Mouse (Mus musculus) hindbrain, embryonic 13.5 days (tissue): ENCODE measurements around the gene Mmp14. TPM values are rescaled to one million over a fixed set of nuclear protein-coding genes. Genes with fewer than 3 reads are reported as not detected.
A peak's percentile ranks its signal among the peaks of the same experiment; 100 is the strongest.

Source experiments
- ATAC-seq: fragments of 200-750 bp; cut with Nextera tagmentation; 2 replicates; pipeline ENCODE4 v1.8.0; 2017; ENCODE audit warnings: moderate TSS enrichment; ENCODE audit not compliant: low FRiP score
- H3K27ac ChIP-seq: fragments of 300-500 bp; sonication (generic); 2 replicates; pipeline ENCODE4 v1.5.1; 2015; ENCODE audit warnings: inconsistent platforms, mild to moderate bottlenecking, moderate library complexity
- H3K27me3 ChIP-seq: fragments of 300-500 bp; sonication (generic); 2 replicates; pipeline ENCODE4 v1.6.1; 2015; ENCODE audit warnings: mild to moderate bottlenecking, inconsistent platforms
- H3K36me3 ChIP-seq: fragments of 300-500 bp; sonication (generic); 2 replicates; pipeline ENCODE4 v1.6.1; 2015; ENCODE audit warnings: mild to moderate bottlenecking, inconsistent platforms
- H3K4me1 ChIP-seq: fragments of 300-500 bp; sonication (generic); replicated peaks from 2 replicates; pipeline ENCODE4 v1.6.1; 2015; ENCODE audit warnings: inconsistent platforms
- H3K4me2 ChIP-seq: fragments of 300-500 bp; sonication (generic); 2 replicates; pipeline ENCODE4 v1.6.1; 2015; ENCODE audit warnings: inconsistent platforms, mild to moderate bottlenecking, moderate library complexity
- H3K4me3 ChIP-seq: fragments of 300-500 bp; sonication (generic); 2 replicates; pipeline ENCODE4 v1.5.1; 2015; ENCODE audit warnings: mild to moderate bottlenecking, inconsistent platforms
- H3K9ac ChIP-seq: fragments of 300-500 bp; sonication (generic); 2 replicates; pipeline ENCODE4 v1.6.1; 2015; ENCODE audit warnings: mild to moderate bottlenecking, inconsistent platforms
- H3K9me3 ChIP-seq: fragments of 300-500 bp; sonication (generic); 2 replicates; pipeline ENCODE4 v1.6.1; 2016; ENCODE audit warnings: inconsistent platforms
- WGBS: fragments of 180-500 bp; shearing (Covaris S2); methylation state at CpG from one replicate; pipeline ENCODE4 v1.1.7; 2015; 5-methylcytosine and 5-hydroxymethylcytosine counted together
- polyA plus RNA-seq: library from polyadenylated mRNA; unstranded; fragments of >200 nt; fragmentation: Nextera tagmentation; extraction: Ambion mirVana; gene quantifications from 2 replicates; pipeline ENCODE4 v1.2.1, GENCODE M21; 2015

The Mmp14 gene
- polyA plus RNA-seq, 1 experiment from 2014 or later, result 54.9 TPM

DNA sequence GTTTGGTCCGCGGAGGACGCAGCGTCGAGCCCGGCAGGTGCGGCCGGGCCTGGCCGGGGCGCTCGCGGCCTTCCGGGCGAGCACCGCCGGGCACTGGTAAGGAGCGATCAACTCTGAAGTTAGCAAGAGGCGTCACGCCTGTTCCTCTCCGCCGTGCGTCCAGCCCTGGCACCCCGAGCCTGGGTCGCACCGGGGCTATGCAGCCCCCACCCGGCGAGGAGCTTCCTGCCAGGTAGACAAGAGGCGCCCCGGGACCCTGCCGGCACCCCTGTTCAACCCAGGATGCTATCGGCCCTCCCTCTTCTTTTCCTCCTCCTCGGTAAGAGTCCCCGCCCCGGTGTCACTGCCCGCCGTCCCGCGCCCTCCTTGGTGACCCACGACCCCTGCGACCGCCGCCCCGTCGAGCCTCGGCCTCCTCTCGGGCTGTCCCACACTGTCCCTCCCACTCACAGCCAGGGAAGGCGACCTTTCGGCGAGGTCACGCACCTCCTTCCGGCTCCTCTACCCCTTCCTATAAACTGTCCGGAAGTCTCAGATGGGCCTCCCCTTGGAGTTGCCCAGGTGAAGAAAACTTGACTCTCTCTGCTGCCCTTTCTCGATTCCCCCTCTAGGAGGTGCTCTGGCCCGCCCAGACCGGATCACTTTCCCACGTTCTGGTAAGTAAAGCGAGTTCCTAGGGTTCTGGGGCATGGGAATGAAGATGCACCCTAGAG is 33.0 kb downstream of the Mmp14 start:
- no peaks in the 10 kb centered on the region for H3K27me3 ChIP-seq
- peak overlapping the region; percentile 55 for H3K27ac ChIP-seq
- peak overlapping the region; percentile 72 for H3K4me2 ChIP-seq
- peak overlapping the region; percentile 81 for H3K9ac ChIP-seq
- ATAC-seq, result peak; percentile 75
- H3K4me1 ChIP-seq, result peaks cover 19% of the 10 kb centered on the region
- peak overlapping the region; percentile 68 for H3K4me3 ChIP-seq
- under 1% methylated on average over 50 of the region's 57 CpGs for WGBS
- H3K9me3 ChIP-seq, result no peaks in the 10 kb centered on the region
- peaks cover 23% of the 10 kb centered on the region for H3K36me3 ChIP-seq

- whole genome bisulfite sequencing, result 91% methylated on average over 2 of the region's 2 CpGs
- Histone ChIP-seq H3K27ac (no peak overlapping the region), H3K4me1 (peaks cover 16% of the 10 kb centered on the region), H3K9me3 (no peaks in the 10 kb centered on the region), H3K4me3 (no peak overlapping the region), H3K4me2 (no peak overlapping the region), H3K9ac (no peak overlapping the region), H3K27me3 (no peaks in the 10 kb centered on the region), H3K36me3 (peaks cover 40% of the 10 kb centered on the region)
- ATAC-seq, result no peak
Observed at GRCm38 (mm10) chr14:54471467-54471866, 40.1 kb downstream of the Mmp14 start.

- no peak for ATAC-seq
- H3K27me3 ChIP-seq, result peaks cover 4% of the 10 kb centered on the region; the same call in 1 of the 2 replicates
- H3K9me3 ChIP-seq, result no peaks in the 10 kb centered on the region
- peaks cover 28% of the 10 kb centered on the region for H3K4me1 ChIP-seq
- H3K4me2 ChIP-seq, result no peak overlapping the region
- no peak overlapping the region for H3K4me3 ChIP-seq
- H3K36me3 ChIP-seq, result peaks cover 34% of the 10 kb centered on the region
- H3K27ac ChIP-seq, result no peak overlapping the region
- peak overlapping the region; percentile 8; the same call in 1 of the 2 replicates for H3K9ac ChIP-seq
- WGBS, result 75% methylated on average over 5 of the region's 5 CpGs
Observed at GRCm38 (mm10) chr14:54472671-54473070, 41.3 kb downstream of the Mmp14 start.

GRCm38 (mm10) chr14:54474744-54475143 is 43.3 kb downstream of the Mmp14 start:
- Histone ChIP-seq H3K36me3 (peaks cover 14% of the 10 kb centered on the region), H3K27me3 (peaks cover 24% of the 10 kb centered on the region), H3K4me1 (peaks cover 42% of the 10 kb centered on the region), H3K4me3 (no peak overlapping the region), H3K9me3 (no peaks in the 10 kb centered on the region), H3K9ac (no peak overlapping the region), H3K4me2 (no peak overlapping the region), H3K27ac (no peak overlapping the region)
- WGBS, result 87% methylated on average over 5 of the region's 5 CpGs
- ATAC-seq, result no peak

DNA sequence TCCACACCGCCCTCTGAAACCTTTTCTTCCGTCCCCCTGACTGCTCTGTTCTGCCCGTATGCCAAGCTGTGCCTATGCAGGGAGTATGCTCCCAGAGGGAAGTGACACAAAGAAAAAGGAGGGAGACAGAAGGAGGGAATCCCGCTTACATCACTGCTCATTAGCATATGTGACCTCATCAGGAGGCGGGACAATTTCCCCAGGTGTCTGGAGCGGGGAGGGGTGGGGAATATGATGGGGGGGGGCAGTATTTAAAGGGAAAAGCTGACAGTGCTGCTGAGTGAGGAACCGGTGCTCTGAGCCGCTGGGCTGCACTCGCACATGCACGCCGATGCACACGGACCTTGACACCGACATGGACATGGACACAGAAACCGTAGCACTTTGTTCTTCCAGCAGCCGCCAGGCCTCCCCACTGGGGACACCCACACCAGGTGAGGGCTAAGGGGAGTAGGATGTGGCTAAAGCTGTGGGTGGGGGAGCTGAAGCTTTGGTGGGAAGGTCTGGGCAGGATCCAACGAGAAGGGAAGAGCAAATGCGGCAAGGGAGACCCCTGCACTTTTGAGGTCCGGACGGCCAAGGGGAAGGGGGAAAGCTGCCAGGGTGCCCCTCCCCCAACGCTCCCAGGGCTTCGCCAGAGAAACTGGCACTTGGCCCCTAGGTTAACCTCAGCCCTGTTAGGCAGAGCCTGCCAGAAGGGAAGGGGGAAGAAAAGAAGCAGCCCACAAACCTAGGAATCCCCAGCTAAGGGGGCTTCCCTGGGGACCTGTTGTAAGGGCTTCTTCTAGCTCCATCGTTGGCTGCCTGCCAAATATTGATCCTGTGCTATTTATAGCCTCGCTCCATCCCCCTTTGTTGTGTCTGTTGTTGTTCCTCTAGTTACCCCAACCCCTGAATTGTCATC is 44.8 kb downstream of the Mmp14 start, which contains the start of gene Rem2:
TSS of gene Rem2 (plus strand) at position 160 of the 904 bp plus-strand sequence.
- Histone ChIP-seq H3K27me3 (peaks cover 34% of the 10 kb centered on the region), H3K36me3 (peaks cover 5% of the 10 kb centered on the region), H3K4me1 (peaks cover 52% of the 10 kb centered on the region), H3K4me3 (peak within 1 kb of the TSS; percentile 65), H3K9me3 (no peaks in the 10 kb centered on the region), H3K9ac (peak within 1 kb of the TSS; percentile 85), H3K4me2 (peak within 1 kb of the TSS; percentile 87), H3K27ac (peak within 1 kb of the TSS; percentile 91)
- 2% methylated on average over 23 of the region's 23 CpGs for WGBS
- peak; percentile 86 for ATAC-seq

DNA sequence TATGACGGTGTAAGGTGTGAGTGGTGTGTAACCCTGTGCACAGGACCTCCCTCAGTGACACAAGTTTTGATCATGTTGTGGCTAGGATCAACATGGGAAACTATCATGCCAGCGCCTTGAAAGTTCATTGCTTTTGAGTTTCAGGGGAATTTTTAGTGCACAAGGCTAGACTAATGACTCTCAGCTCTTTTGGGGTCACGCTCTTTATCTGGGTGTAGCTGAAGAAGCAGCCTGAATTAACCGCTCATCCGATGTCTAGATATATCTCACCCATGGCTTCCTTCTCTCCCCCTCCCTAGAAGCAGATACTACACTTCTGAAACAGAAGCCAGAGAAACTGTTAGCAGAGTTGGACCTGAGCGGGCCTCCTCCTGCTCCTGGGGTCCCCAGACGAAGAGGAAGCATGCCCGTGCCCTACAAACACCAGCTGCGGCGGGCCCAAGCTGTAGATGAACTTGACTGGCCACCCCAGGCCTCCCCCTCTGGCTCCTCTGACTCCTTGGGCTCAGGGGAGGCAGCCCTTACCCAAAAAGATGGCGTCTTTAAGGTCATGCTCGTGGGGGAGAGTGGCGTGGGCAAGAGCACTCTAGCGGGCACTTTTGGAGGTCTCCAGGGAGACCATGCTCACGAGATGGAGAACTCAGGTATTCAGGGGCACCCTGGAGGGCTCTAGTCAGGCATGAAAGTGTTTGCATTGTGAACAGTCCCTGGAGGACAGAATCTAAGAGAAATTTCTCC is 45.9 kb downstream of the Mmp14 start:
- peaks cover 5% of the 10 kb centered on the region; the same call in 1 of the 2 replicates for H3K36me3 ChIP-seq
- peak overlapping the region; percentile 65 for H3K4me3 ChIP-seq
- H3K9ac ChIP-seq, result peak overlapping the region; percentile 85
- peaks cover 53% of the 10 kb centered on the region for H3K4me1 ChIP-seq
- ATAC-seq, result no peak
- H3K4me2 ChIP-seq, result peak overlapping the region; percentile 87
- peak overlapping the region; percentile 91 for H3K27ac ChIP-seq
- H3K27me3 ChIP-seq, result peaks cover 38% of the 10 kb centered on the region
- H3K9me3 ChIP-seq, result no peaks in the 10 kb centered on the region
- 65% methylated on average over 15 of the region's 15 CpGs for WGBS

GRCm38 (mm10) chr14:54479451-54479920 is 48.1 kb downstream of the Mmp14 start:
- H3K4me2 ChIP-seq, result peak overlapping the region; percentile 53
- peak overlapping the region; percentile 59 for H3K9ac ChIP-seq
- 2% methylated on average over 40 of the region's 40 CpGs for WGBS
- H3K36me3 ChIP-seq, result peaks cover 5% of the 10 kb centered on the region; the same call in 1 of the 2 replicates
- H3K4me3 ChIP-seq, result peak overlapping the region; percentile 35
- H3K4me1 ChIP-seq, result peaks cover 53% of the 10 kb centered on the region
- H3K9me3 ChIP-seq, result no peaks in the 10 kb centered on the region
- no peak for ATAC-seq
- H3K27me3 ChIP-seq, result peaks cover 38% of the 10 kb centered on the region
- H3K27ac ChIP-seq, result no peak overlapping the region

- WGBS, result 66% methylated on average over 6 of the region's 6 CpGs
- H3K9ac ChIP-seq, result no peak overlapping the region
- no peak for ATAC-seq
- peaks cover 38% of the 10 kb centered on the region for H3K27me3 ChIP-seq
- H3K36me3 ChIP-seq, result peaks cover 5% of the 10 kb centered on the region; the same call in 1 of the 2 replicates
- no peak overlapping the region for H3K4me3 ChIP-seq
- no peak overlapping the region for H3K4me2 ChIP-seq
- H3K4me1 ChIP-seq, result peaks cover 43% of the 10 kb centered on the region
- H3K9me3 ChIP-seq, result no peaks in the 10 kb centered on the region
- no peak overlapping the region for H3K27ac ChIP-seq
Observed at GRCm38 (mm10) chr14:54480673-54481072, 49.3 kb downstream of the Mmp14 start.

- 86% methylated on average over 8 of the region's 8 CpGs for WGBS
Observed at GRCm38 (mm10) chr14:54481402-54481801, 50.0 kb downstream of the Mmp14 start.

GRCm38 (mm10) chr14:54482498-54482897 is 51.1 kb downstream of the Mmp14 start:
- ATAC-seq, result no peak
- H3K9ac ChIP-seq, result no peak overlapping the region
- no peak overlapping the region for H3K4me2 ChIP-seq
- H3K9me3 ChIP-seq, result no peaks in the 10 kb centered on the region
- WGBS, result 41% methylated on average over 9 of the region's 9 CpGs
- H3K4me3 ChIP-seq, result no peak overlapping the region
- H3K36me3 ChIP-seq, result peaks cover 5% of the 10 kb centered on the region; the same call in 1 of the 2 replicates
- H3K27me3 ChIP-seq, result peaks cover 36% of the 10 kb centered on the region
- H3K4me1 ChIP-seq, result peaks cover 27% of the 10 kb centered on the region
- H3K27ac ChIP-seq, result no peak overlapping the region

More at GRCm38 (mm10) chr14:54481402-54481801, 50.0 kb downstream of the Mmp14 start:
- H3K4me2 ChIP-seq, result no peak overlapping the region
- no peak overlapping the region for H3K27ac ChIP-seq
- H3K4me1 ChIP-seq, result peaks cover 38% of the 10 kb centered on the region
- peaks cover 38% of the 10 kb centered on the region for H3K27me3 ChIP-seq
- no peak overlapping the region for H3K9ac ChIP-seq
- ATAC-seq, result no peak
- peaks cover 5% of the 10 kb centered on the region; the same call in 1 of the 2 replicates for H3K36me3 ChIP-seq
- H3K4me3 ChIP-seq, result no peak overlapping the region
- no peaks in the 10 kb centered on the region for H3K9me3 ChIP-seq

- H3K4me1 ChIP-seq, result peaks cover 4% of the 10 kb centered on the region; the same call in 1 of the 2 replicates
- WGBS, result 92% methylated on average over 7 of the region's 7 CpGs
- peaks cover 5% of the 10 kb centered on the region; the same call in 1 of the 2 replicates for H3K36me3 ChIP-seq
- no peak for ATAC-seq
- H3K27ac ChIP-seq, result no peak overlapping the region
- H3K4me2 ChIP-seq, result no peak overlapping the region
- H3K9me3 ChIP-seq, result no peaks in the 10 kb centered on the region
- no peak overlapping the region for H3K4me3 ChIP-seq
- no peak overlapping the region for H3K9ac ChIP-seq
- H3K27me3 ChIP-seq, result peaks cover 6% of the 10 kb centered on the region; the same call in 1 of the 2 replicates
Observed at GRCm38 (mm10) chr14:54485899-54486298, 54.5 kb downstream of the Mmp14 start.
